ENCODE assay signal across 8 mouse cellular contexts in genomic region chr11:84523841-84524510, GRCm38 (mm10). TPM values are rescaled to one million over a fixed set of nuclear protein-coding genes. Genes with fewer than 3 reads are reported as not detected.
DNase-seq lines count a peak whose midpoint lies in the region; ATAC-seq and TF ChIP-seq lines count a peak whose summit lies in the region.

No protein-coding gene starts in this region.

- no peaks in the 10 kb centered on the region for H3K9me3 ChIP-seq in lung, embryonic 14.5 days (ENCODE audit: low read depth, low read length)
- H3K9me3 ChIP-seq in embryonic facial prominence, embryonic 14.5 days (ENCODE audit: control insufficient read depth, low read length), result no peaks in the 10 kb centered on the region
- H3K9me3 ChIP-seq in intestine, embryonic 15.5 days, result no peaks in the 10 kb centered on the region
- H3K9me3 ChIP-seq in midbrain, embryonic 16.5 days (replicated peaks; ENCODE audit: control insufficient read depth, low read length, poor library complexity, severe bottlenecking), result no peaks in the 10 kb centered on the region

- H3K4me2 ChIP-seq in lung, embryonic 14.5 days, result peak overlapping the region; percentile 27; the same call in 1 of the 2 replicates
- peak overlapping the region; percentile 82; the same call in 1 of the 2 replicates for H3K4me2 ChIP-seq in embryonic facial prominence, embryonic 14.5 days (ENCODE audit: low read depth, low read length)
- peak overlapping the region; percentile 94 for H3K4me2 ChIP-seq in intestine, embryonic 15.5 days (replicated peaks)
- peak overlapping the region; percentile 58 for H3K4me2 ChIP-seq in midbrain, embryonic 16.5 days (ENCODE audit: low read length)

- no peak for TF ChIP-seq CTCF in lung, embryonic 14.5 days (IDR thresholded peaks at IDR 0.05; ENCODE audit: low read depth)

- peak overlapping the region; percentile 48; the same call in 1 of the 2 replicates for H3K4me3 ChIP-seq in lung, embryonic 14.5 days (ENCODE audit: low read depth, low read length)
- H3K4me3 ChIP-seq in embryonic facial prominence, embryonic 14.5 days (ENCODE audit: low read depth, low read length), result peak overlapping the region; percentile 47
- H3K4me3 ChIP-seq in intestine, embryonic 15.5 days (replicated peaks), result 0 out of 2 replicates have a peak overlapping the region, but pooled peaks have one; percentile 47
- H3K4me3 ChIP-seq in midbrain, embryonic 16.5 days (ENCODE audit: low read depth, low read length), result peak overlapping the region; percentile 55

- H3K27ac ChIP-seq in lung, embryonic 14.5 days (ENCODE audit: low read depth), result no peak overlapping the region
- H3K27ac ChIP-seq in embryonic facial prominence, embryonic 14.5 days (replicated peaks; ENCODE audit: low read depth, low read length), result no peak overlapping the region
- no peak overlapping the region for H3K27ac ChIP-seq in intestine, embryonic 15.5 days
- H3K27ac ChIP-seq in midbrain, embryonic 16.5 days (ENCODE audit: low read length), result peak overlapping the region; percentile 85

- ATAC-seq in lung, embryonic 14.5 days (ENCODE audit: insufficient read depth), result no peak
- ATAC-seq in embryonic facial prominence, embryonic 14.5 days (ENCODE audit: low read depth), result no peak
- no peak for ATAC-seq in intestine, embryonic 15.5 days
- no peak for ATAC-seq in midbrain, embryonic 16.5 days
- no peak for ATAC-seq in megakaryocyte-erythroid progenitor cell, adult 5-6 weeks (replicated peaks; ENCODE audit: low FRiP score, low TSS enrichment, poor library complexity, severe bottlenecking)

- H3K27me3 ChIP-seq in lung, embryonic 14.5 days (ENCODE audit: insufficient read depth, low read length), result peaks cover 100% of the 10 kb centered on the region
- H3K27me3 ChIP-seq in embryonic facial prominence, embryonic 14.5 days (replicated peaks; ENCODE audit: control insufficient read depth, insufficient read depth, low read length), result peaks cover 96% of the 10 kb centered on the region
- H3K27me3 ChIP-seq in intestine, embryonic 15.5 days (replicated peaks), result peaks cover 99% of the 10 kb centered on the region
- H3K27me3 ChIP-seq in midbrain, embryonic 16.5 days (ENCODE audit: control insufficient read depth, insufficient read depth, low read depth, low read length), result peaks cover 30% of the 10 kb centered on the region

- H3K4me1 ChIP-seq in lung, embryonic 14.5 days (ENCODE audit: insufficient read depth), result peaks cover 2% of the 10 kb centered on the region; the same call in 1 of the 2 replicates
- peaks cover 7% of the 10 kb centered on the region for H3K4me1 ChIP-seq in embryonic facial prominence, embryonic 14.5 days (ENCODE audit: control insufficient read depth, insufficient read depth, low read length)
- H3K4me1 ChIP-seq in intestine, embryonic 15.5 days (replicated peaks), result peaks cover 40% of the 10 kb centered on the region
- peaks cover 15% of the 10 kb centered on the region for H3K4me1 ChIP-seq in midbrain, embryonic 16.5 days (ENCODE audit: control insufficient read depth, insufficient read depth, low read length)

- H3K36me3 ChIP-seq in lung, embryonic 14.5 days (ENCODE audit: insufficient read depth), result no peaks in the 10 kb centered on the region
- no peaks in the 10 kb centered on the region for H3K36me3 ChIP-seq in embryonic facial prominence, embryonic 14.5 days (ENCODE audit: control insufficient read depth, insufficient read depth, low read length)
- no peaks in the 10 kb centered on the region for H3K36me3 ChIP-seq in intestine, embryonic 15.5 days
- no peaks in the 10 kb centered on the region for H3K36me3 ChIP-seq in midbrain, embryonic 16.5 days (ENCODE audit: control insufficient read depth, insufficient read depth, low read length)

- WGBS in lung, embryonic 14.5 days, result under 1% methylated on average over 35 of the region's 35 CpGs
- under 1% methylated on average over 35 of the region's 35 CpGs for WGBS in embryonic facial prominence, embryonic 14.5 days
- 1% methylated on average over 35 of the region's 35 CpGs for WGBS in intestine, embryonic 15.5 days
- under 1% methylated on average over 35 of the region's 35 CpGs for WGBS in midbrain, embryonic 16.5 days

- no peak overlapping the region for H3K9ac ChIP-seq in lung, embryonic 14.5 days
- no peak overlapping the region for H3K9ac ChIP-seq in embryonic facial prominence, embryonic 14.5 days (ENCODE audit: low read depth, low read length)
- H3K9ac ChIP-seq in intestine, embryonic 15.5 days, result no peak overlapping the region
- H3K9ac ChIP-seq in midbrain, embryonic 16.5 days (ENCODE audit: low read depth, low read length), result peak overlapping the region; percentile 78

- peak; percentile 21 for DNase-seq in lung, embryonic 14.5 days
- DNase-seq in lung, postnatal 25 days (ENCODE audit: low spot score), result no peak
- DNase-seq in embryonic facial prominence, embryonic 14.5 days (ENCODE audit: low spot score), result no peak
- no peak for DNase-seq in gastrocnemius, postnatal 10 days
- no peak for DNase-seq in left cerebral cortex, adult 18-20 months (ENCODE audit: low spot score in 2 of 2)

RNA-seq across cellular contexts. Expression of gene Lhx1, which starts 1.4 kb away (rescaled TPM):
- not detected in 2 replicates for polyA plus RNA-seq in lung, embryonic 14.5 days (2014; fragmentation: Nextera tagmentation; extraction: Ambion mirVana)
- 0.07 and 0.11 TPM in 2 replicates for polyA plus RNA-seq in embryonic facial prominence, embryonic 14.5 days (2014; fragmentation: Nextera tagmentation; extraction: Ambion mirVana)
- 0.24 and 0.49 TPM in 2 replicates for polyA plus RNA-seq in intestine, embryonic 15.5 days (2015; fragmentation: Nextera tagmentation; extraction: Ambion mirVana)
- 25.3 and 30.0 TPM in 2 replicates for polyA plus RNA-seq in midbrain, embryonic 16.5 days (2015; fragmentation: Nextera tagmentation; extraction: Ambion mirVana)
- total RNA-seq in megakaryocyte-erythroid progenitor cell, adult 5-6 weeks (2014; fragmentation: Nextera tagmentation), result not detected in 2 replicates
- total RNA-seq in megakaryocyte-erythroid progenitor cell, adult 5-6 weeks (2017), result not detected in 2 replicates
- not detected for total RNA-seq in gastrocnemius, postnatal 10 days (2021)
- total RNA-seq in left cerebral cortex, adult 18-20 months (2021), result not detected

RNA-seq across cellular contexts. Expression of gene Aatf, which starts 10.7 kb away (rescaled TPM):
- 44.9 and 48.0 TPM in 2 replicates for polyA plus RNA-seq in lung, embryonic 14.5 days (2014; fragmentation: Nextera tagmentation; extraction: Ambion mirVana)
- polyA plus RNA-seq in embryonic facial prominence, embryonic 14.5 days (2014; fragmentation: Nextera tagmentation; extraction: Ambion mirVana), result 39.9 and 40.3 TPM in 2 replicates
- 61.6 and 63.3 TPM in 2 replicates for polyA plus RNA-seq in intestine, embryonic 15.5 days (2015; fragmentation: Nextera tagmentation; extraction: Ambion mirVana)
- polyA plus RNA-seq in midbrain, embryonic 16.5 days (2015; fragmentation: Nextera tagmentation; extraction: Ambion mirVana), result 49.8 and 53.8 TPM in 2 replicates
- 60.7 and 101 TPM in 2 replicates for total RNA-seq in megakaryocyte-erythroid progenitor cell, adult 5-6 weeks (2014; fragmentation: Nextera tagmentation)
- 177 and 220 TPM in 2 replicates for total RNA-seq in megakaryocyte-erythroid progenitor cell, adult 5-6 weeks (2017)
- total RNA-seq in gastrocnemius, postnatal 10 days (2021), result 10 to 100 TPM; 13.0 to 15.7 TPM
- 10 to 100 TPM; 21.1 to 21.9 TPM for total RNA-seq in left cerebral cortex, adult 18-20 months (2021)

Comparison
In these comparisons a context has a peak if more than half of its experiments do, and no peak if none do; other contexts are left out.
1. H3K4me2 ChIP-seq: peak in every context shown above with its lines; median percentile 94 in intestine, embryonic 15.5 days; 82 in embryonic facial prominence, embryonic 14.5 days; 58 in midbrain, embryonic 16.5 days; 27 in lung, embryonic 14.5 days.
2. RNA of gene Lhx1, which starts 1.4 kb away (polyA plus RNA-seq): 25.3 to 30.0 TPM in midbrain, embryonic 16.5 days; 0.24 to 0.49 TPM in intestine, embryonic 15.5 days, 0.07 to 0.11 TPM in embryonic facial prominence, embryonic 14.5 days and not detected in lung, embryonic 14.5 days; every median in the first group is over 10 times any median in the second.
3. Peak in every context shown above with its lines, with median percentiles within 50 percentile points of each other: H3K4me3 ChIP-seq.